Mouse (Mus musculus) heart, postnatal 4 days (tissue): Measurements from ENCODE around the gene Olfr103. TPM values are rescaled to one million over a fixed set of nuclear protein-coding genes. Genes with fewer than 3 reads are reported as not detected.

Source experiments
- DNase-seq: peaks from one replicate; pipeline ENCODE4 v3.0.0; 2021
- total RNA-seq, 2 experiments: library from RNA; stranded (reverse); gene quantifications; 2 replicates each; pipeline ENCODE4 v1.2.3; 2021

Olfr103 gene
- not detected for total RNA-seq

DNA sequence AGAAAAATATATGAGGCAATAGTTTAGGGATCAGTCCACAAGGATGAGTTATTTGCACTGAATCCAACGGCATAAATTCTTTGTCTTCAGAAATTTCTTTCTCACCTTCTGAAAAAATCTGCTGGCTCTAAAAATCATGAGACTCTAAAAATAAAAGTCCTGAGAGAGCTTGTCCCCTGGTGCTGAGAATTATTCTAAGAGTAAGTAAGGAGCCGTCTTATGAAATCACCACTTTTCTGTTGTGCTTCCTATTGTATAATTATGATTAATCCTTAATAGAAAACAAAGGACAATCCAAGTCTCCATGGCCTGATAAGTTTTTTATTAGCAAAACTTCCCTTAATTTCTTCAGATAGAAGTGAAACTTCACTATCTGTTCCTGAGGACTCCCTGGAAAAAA, at the start of gene Olfr103:
Gene Olfr103, minus strand, starts transcription at position 101 of the 400 bp plus-strand sequence.
- DNase-seq, result no peak

DNA sequence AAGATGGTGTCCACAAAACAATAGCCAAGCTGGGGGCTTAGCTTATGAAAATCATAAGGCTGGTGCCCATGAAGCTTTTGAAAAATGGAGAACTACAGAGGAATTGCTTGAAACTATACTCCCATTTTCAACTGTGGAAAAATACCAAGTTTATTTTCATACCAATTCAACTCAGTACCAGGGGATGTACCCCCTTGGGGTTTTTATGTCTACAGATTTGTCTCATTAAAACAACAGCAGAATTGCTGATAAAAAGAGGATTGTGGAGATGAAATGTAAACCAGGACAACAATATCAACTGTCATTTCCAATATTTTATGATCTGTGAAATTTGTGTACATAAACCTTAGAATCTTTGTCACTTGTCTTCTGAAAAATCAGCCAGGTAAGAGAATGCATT, 39.2 kb upstream of the Olfr103 start, which contains the start of gene Olfr105-ps:
Gene Olfr105-ps, plus strand, starts transcription at position 301 of the 400 bp plus-strand sequence.
- no peak for DNase-seq

DNA sequence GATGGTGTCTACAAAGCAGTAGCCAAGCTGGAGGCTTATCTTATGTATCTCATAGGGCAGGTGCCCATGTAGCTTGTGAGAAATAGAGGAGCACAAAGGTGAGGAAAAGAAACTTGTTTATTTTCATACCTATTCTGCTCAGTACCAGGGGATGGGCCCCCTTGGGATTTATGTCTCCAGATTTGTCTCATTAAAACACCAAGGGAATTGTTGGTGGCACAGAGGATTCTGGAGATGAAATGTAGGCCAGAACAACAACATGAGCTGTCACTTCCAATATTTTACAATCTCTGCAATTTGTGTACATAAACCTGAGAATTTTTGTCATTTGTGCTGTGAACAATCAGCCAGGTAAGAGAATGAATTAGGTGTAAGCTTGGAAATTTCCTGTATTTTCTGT, 19.8 kb upstream of the Olfr103 start, which contains the start of gene Olfr104-ps:
Gene Olfr104-ps, plus strand, starts transcription at position 301 of the 400 bp plus-strand sequence.
- no peak for DNase-seq

DNA sequence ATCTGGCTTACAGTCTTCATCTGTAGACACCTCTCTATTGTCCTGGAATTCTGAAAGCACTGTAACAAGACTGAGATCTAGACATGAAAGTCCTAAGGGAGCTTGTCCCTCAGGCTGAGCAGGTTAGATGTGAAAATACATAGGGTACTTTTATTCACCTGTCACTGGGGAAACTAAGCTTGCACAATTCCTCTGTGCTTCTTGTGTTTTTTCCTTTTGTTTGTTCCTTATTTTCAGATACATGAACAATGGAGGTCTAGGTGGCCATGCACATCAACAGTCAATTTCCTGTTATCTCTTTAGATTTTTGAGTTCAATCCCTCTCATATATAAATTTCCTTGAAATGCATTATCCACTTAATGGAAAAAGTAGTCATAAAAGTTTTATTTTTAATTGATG, 22.5 kb downstream of the Olfr103 start, which contains the start of gene Olfr102:
Gene Olfr102, minus strand, starts transcription at position 101 of the 400 bp plus-strand sequence.
- no peak for DNase-seq

DNA sequence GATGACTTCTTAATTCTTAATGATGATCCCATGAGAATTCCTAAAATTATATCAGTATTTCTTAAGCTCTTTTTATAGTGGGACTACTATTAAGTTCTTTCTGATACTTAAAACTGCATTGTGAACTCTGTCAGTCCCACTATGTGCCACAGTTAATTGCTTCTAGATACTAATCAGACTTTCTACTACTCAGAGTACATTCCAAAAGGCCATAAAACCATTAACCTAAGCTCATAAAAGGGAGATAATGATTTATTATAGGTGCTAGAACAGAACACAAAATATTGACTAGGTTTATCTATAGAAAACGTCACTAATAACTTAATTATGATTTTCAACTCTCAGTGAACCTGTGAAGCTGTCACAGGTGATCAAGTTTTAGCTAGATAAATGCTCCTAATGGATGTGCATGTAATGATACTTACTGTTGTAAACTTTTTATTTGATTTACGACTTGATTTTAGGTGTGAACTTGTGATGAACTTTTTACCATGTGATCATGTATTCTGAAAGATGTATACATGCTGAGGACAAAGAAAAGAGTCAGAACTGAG, 29.3 kb downstream of the Olfr103 start:
- DNase-seq, result no peak

DNA sequence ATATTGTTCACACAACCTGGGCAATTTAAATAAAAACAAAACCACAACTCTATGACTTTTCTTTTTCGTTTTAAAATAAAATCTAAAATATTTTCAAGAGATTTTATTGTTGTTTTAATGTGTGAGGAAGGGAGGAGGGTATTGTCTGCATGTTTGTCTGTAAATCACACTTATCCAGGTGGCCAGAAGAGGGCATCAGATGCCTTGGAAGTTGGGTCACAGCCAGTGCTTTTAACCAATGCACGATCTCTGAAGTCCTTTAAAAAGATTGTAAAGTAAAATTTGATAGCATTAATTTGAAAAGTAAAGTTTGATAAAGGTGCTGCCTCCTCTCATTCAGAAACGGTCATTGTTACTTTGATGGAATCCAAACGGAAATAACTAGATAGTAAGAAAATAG, 31.0 kb downstream of the Olfr103 start:
- no peak for DNase-seq

DNA sequence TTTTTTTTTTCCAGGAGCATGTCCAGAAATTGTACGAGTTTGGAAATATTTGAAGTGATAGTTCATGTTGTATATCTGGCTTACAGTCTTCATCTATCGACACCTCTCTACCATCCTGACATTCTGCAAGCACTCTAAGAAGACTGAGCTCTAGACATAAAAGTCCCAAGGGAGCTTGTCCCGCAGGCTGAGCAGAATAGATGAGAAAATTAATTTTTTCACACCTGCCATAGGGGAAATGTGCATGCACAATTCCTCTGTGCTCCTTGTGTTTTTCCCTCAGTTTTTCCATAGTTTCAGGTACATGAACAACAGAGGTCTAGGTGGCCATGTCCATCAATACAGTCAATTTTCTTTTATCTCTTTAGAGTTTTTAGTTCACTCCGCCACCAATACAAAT, 35.3 kb downstream of the Olfr103 start, which contains the start of gene Olfr101:
Gene Olfr101, minus strand, starts transcription at position 101 of the 400 bp plus-strand sequence.
- DNase-seq, result no peak

Other genes with a start within 250 kb of the Olfr103 start
- not detected for gene Olfr91, start 241.4 kb downstream of the Olfr103 start, total RNA-seq
- not detected for gene Olfr92, start 219.6 kb downstream of the Olfr103 start, total RNA-seq
- not detected for gene Olfr93, start 178.2 kb downstream of the Olfr103 start, total RNA-seq
- not detected for gene Ubd, start 145.8 kb downstream of the Olfr103 start, total RNA-seq
- gene Olfr94, start 138.7 kb downstream of the Olfr103 start, total RNA-seq, result not detected
- not detected for gene Olfr95, start 126.6 kb downstream of the Olfr103 start, total RNA-seq
- not detected for gene Olfr96, start 119.6 kb downstream of the Olfr103 start, total RNA-seq
- not detected for gene Olfr97, start 102.4 kb downstream of the Olfr103 start, total RNA-seq
- not detected for gene Olfr98, start 75.9 kb downstream of the Olfr103 start, total RNA-seq
- 1 to 10 TPM; 1.5 to 2.0 TPM for gene H2-M3, start 69.5 kb downstream of the Olfr103 start, total RNA-seq
- not detected for gene Olfr99, start 56.2 kb downstream of the Olfr103 start, total RNA-seq
- gene Olfr101, start 35.4 kb downstream of the Olfr103 start, total RNA-seq, result not detected
- gene Olfr102, start 22.6 kb downstream of the Olfr103 start, total RNA-seq, result not detected
- gene Olfr104-ps, start 19.9 kb upstream of the Olfr103 start, total RNA-seq, result not detected
- gene Olfr105-ps, start 39.3 kb upstream of the Olfr103 start, total RNA-seq, result not detected
- not detected for gene Olfr106-ps, start 50.7 kb upstream of the Olfr103 start, total RNA-seq
- not detected for gene Olfr107, start 59.5 kb upstream of the Olfr103 start, total RNA-seq
- gene Olfr108, start 105.8 kb upstream of the Olfr103 start, total RNA-seq, result not detected
- gene Olfr109, start 119.2 kb upstream of the Olfr103 start, total RNA-seq, result not detected
- gene H2-M2, start 143.9 kb upstream of the Olfr103 start, total RNA-seq, result not detected
- gene Olfr110, start 152.8 kb upstream of the Olfr103 start, total RNA-seq, result not detected
- gene Olfr111, start 168.3 kb upstream of the Olfr103 start, total RNA-seq, result not detected
- gene Olfr112, start 229.8 kb upstream of the Olfr103 start, total RNA-seq, result not detected
- gene Olfr113, start 238.0 kb upstream of the Olfr103 start, total RNA-seq, result not detected